10 mouse cellular contexts compared by ENCODE assay signal in the genomic region with DNA sequence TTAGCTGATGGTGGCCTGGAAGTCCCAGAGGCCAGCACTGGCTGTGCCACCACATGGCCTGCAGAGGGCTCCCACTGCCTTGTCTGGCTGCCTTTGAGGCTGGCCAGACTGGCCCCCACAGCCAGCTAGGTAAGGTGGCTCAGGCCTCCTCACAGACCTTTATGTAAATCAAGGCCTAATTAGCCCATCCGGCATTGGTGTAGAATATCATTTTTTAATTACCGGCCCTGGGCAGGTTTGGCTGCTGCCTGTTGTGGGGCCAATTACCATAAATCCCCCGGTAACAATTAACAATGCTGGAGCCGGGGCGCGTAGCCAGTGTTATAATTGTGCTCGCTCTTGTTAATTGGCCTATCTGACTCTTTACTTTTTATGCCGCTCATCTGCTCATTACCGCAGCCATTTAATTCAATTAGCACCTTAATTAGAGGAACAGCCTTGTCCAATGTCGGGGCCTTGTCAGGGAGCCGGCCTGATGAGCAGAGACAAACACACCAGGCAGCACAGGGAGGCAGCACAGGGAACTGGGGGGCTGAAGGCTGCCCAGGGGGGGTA.
A peak's percentile ranks its signal among the peaks of the same experiment; 100 is the strongest.
DNase-seq lines count a peak whose midpoint lies in the region; ATAC-seq and TF ChIP-seq lines count a peak whose summit lies in the region.
"Had no signal": no experiment of that assay in that cellular context is flagged by ENCODE, and none has a peak within 500 bp of the region (broad histone marks: within the 10 kb centered on the region; RNA-seq: fewer than 3 reads in every experiment).

No protein-coding gene starts in this region.

- H3K4me3 ChIP-seq in CH12.LX (replicated peaks in 1 of 3; ENCODE audit: low read depth in 2 of 3, low read length in 2 of 3, poor library complexity in 1 of 3): no peak overlapping the region
- H3K4me3 ChIP-seq in hindbrain, postnatal 0 days (ENCODE audit: low read length): no peak overlapping the region
- H3K4me3 ChIP-seq in neural tube, embryonic 15.5 days (replicated peaks): no peak overlapping the region
- H3K4me3 ChIP-seq: megakaryocyte, embryonic 14.5 days had no signal

- in situ Hi-C loops in CH12.LX (cut with MboI; ENCODE audit: low pct_ligation_motif_present, low pct_unique_long_range_greater_than_20kb, low sequenced_read_pairs): no loop called here

- DNase-seq in heart, postnatal 10 days: peak; percentile 13 to 24
- DNase-seq in heart, adult 18-20 months: no peak
- DNase-seq in CH12.LX (ENCODE audit: extremely low read depth): no peak
- DNase-seq in hindbrain, postnatal 0 days (ENCODE audit: low spot score): peak; percentile 58
- DNase-seq in gastrocnemius, postnatal 36 days: no peak
- DNase-seq in right cerebral cortex, postnatal 36 days (ENCODE audit: low spot score in 2 of 2): no peak

- no peak for TF ChIP-seq POLR2A in CH12.LX (IDR thresholded peaks at IDR 0.05; ENCODE audit: low read depth, low read length)

- no peak for TF ChIP-seq EP300 in CH12.LX (IDR thresholded peaks at IDR 0.05; ENCODE audit: low read length)

- peak; percentile 62; the same call in 1 of the 2 replicates for ATAC-seq in common myeloid progenitor, adult 5-6 weeks (replicated peaks; ENCODE audit: low read depth, poor library complexity, severe bottlenecking)
- peak; percentile 28 for ATAC-seq in hindbrain, postnatal 0 days
- peak; percentile 39 for ATAC-seq in neural tube, embryonic 15.5 days (ENCODE audit: low FRiP score)
- ATAC-seq: Patski had no signal

- dilution Hi-C loops in CH12.LX (cut with MboI; ENCODE audit: extremely low pct_ligation_motif_present, extremely low pct_unique_long_range_greater_than_20kb, low sequenced_read_pairs): no loop called here

- H3K4me2 ChIP-seq in CH12.LX (ENCODE audit: insufficient read depth, low read depth, poor library complexity, severe bottlenecking): no peak overlapping the region
- H3K4me2 ChIP-seq in hindbrain, postnatal 0 days (ENCODE audit: low read depth, low read length): no peak overlapping the region
- peak overlapping the region; percentile 11; the same call in 1 of the 2 replicates for H3K4me2 ChIP-seq in neural tube, embryonic 15.5 days

- TF ChIP-seq CTCF in CH12.LX (conservative IDR thresholded peaks at IDR 0.05 in 1 of 2, IDR thresholded peaks at IDR 0.05 in 1 of 2; ENCODE audit: low read depth in 2 of 2, low read length in 2 of 2): peak in 1 of 2 experiments; percentile 64; a peak in 2 of 4 replicates
- TF ChIP-seq CTCF in hindbrain, postnatal 0 days (IDR thresholded peaks at IDR 0.05; ENCODE audit: low read depth): peak; percentile 62

- TF ChIP-seq RAD21 in CH12.LX (IDR thresholded peaks at IDR 0.05; ENCODE audit: low read depth, low read length): peak; percentile 33

- peaks cover 0 to 11% of the 10 kb centered on the region in 2 experiments; a peak in 2 of 4 replicates for H3K4me1 ChIP-seq in CH12.LX (ENCODE audit: control insufficient read depth in 1 of 2, insufficient read depth in 2 of 2)
- no peaks in the 10 kb centered on the region; the same call in 1 of the 2 replicates for H3K4me1 ChIP-seq in hindbrain, postnatal 0 days (ENCODE audit: insufficient read depth, low read length)
- peaks cover 48% of the 10 kb centered on the region for H3K4me1 ChIP-seq in neural tube, embryonic 15.5 days
- H3K4me1 ChIP-seq: megakaryocyte, embryonic 14.5 days had no signal

- intact Hi-C loops in heart, postnatal 10 days (cut with DNase I): loop anchor here (5.0 kb wide), 1 partner anchor 45 kb away; no protein-coding TSS in a partner anchor
- intact Hi-C loops in gastrocnemius, postnatal 36 days (cut with DNase I): no loop called here

- WGBS in hindbrain, postnatal 0 days: 30% methylated on average over 11 of the region's 11 CpGs
- WGBS in neural tube, embryonic 15.5 days: 25% methylated on average over 11 of the region's 11 CpGs

- H3K79me2 ChIP-seq in CH12.LX (replicated peaks; ENCODE audit: control insufficient read depth, extremely low read depth, insufficient read depth, poor library complexity, severe bottlenecking): no peaks in the 10 kb centered on the region

- no peak overlapping the region for H3K27ac ChIP-seq in CH12.LX (ENCODE audit: insufficient read depth, low read depth)
- no peak overlapping the region for H3K27ac ChIP-seq in hindbrain, postnatal 0 days
- no peak overlapping the region for H3K27ac ChIP-seq in neural tube, embryonic 15.5 days (replicated peaks)

- H3K27me3 ChIP-seq in CH12.LX (replicated peaks): peaks cover 39% of the 10 kb centered on the region
- peaks cover 12% of the 10 kb centered on the region; the same call in 1 of the 2 replicates for H3K27me3 ChIP-seq in hindbrain, postnatal 0 days (ENCODE audit: insufficient read depth, low read length)
- H3K27me3 ChIP-seq in neural tube, embryonic 15.5 days (replicated peaks): peaks cover 79% of the 10 kb centered on the region

- H3K36me3 ChIP-seq in CH12.LX (replicated peaks in 1 of 2; ENCODE audit: control insufficient read depth in 1 of 2, insufficient read depth in 1 of 2, low read length in 1 of 2): no peaks in the 10 kb centered on the region
- H3K36me3 ChIP-seq in hindbrain, postnatal 0 days (ENCODE audit: insufficient read depth, low read length): no peaks in the 10 kb centered on the region
- no peaks in the 10 kb centered on the region for H3K36me3 ChIP-seq in neural tube, embryonic 15.5 days

- no peaks in the 10 kb centered on the region for H3K9me3 ChIP-seq in CH12.LX (replicated peaks; ENCODE audit: low read length)
- H3K9me3 ChIP-seq in hindbrain, postnatal 0 days (ENCODE audit: low read length): no peaks in the 10 kb centered on the region
- H3K9me3 ChIP-seq in neural tube, embryonic 15.5 days (replicated peaks): no peaks in the 10 kb centered on the region
- H3K9me3 ChIP-seq: megakaryocyte, embryonic 14.5 days had no signal

- no peak overlapping the region for H3K9ac ChIP-seq in CH12.LX (ENCODE audit: insufficient read depth, low read depth)
- H3K9ac ChIP-seq in hindbrain, postnatal 0 days (replicated peaks; ENCODE audit: low read length): no peak overlapping the region
- no peak overlapping the region for H3K9ac ChIP-seq in neural tube, embryonic 15.5 days (replicated peaks)

TF ChIP-seq in CH12.LX, 34 proteins besides CTCF, POLR2A, EP300 and RAD21:
- TF ChIP-seq JUN (IDR thresholded peaks at IDR 0.05; ENCODE audit: insufficient read depth, low read depth, low read length) (no peak), SMC3 (IDR thresholded peaks at IDR 0.05; ENCODE audit: low read depth, low read length) (peak; percentile 48)
TF ChIP-seq in CH12.LX: peak in this region for 1.

Comparison
In these comparisons a context has a peak if more than half of its experiments do, and no peak if none do; other contexts are left out.
1. DNase-seq: peak in heart, postnatal 10 days (2 of 2) and hindbrain, postnatal 0 days (single experiment); none in heart, adult 18-20 months (0 of 2), CH12.LX (single experiment), gastrocnemius, postnatal 36 days (0 of 2) and right cerebral cortex, postnatal 36 days (0 of 2).
2. Peak in every context shown above with its lines, with median percentiles within 50 percentile points of each other: ATAC-seq.